Mouse (Mus musculus) neural tube, embryonic 13.5 days (tissue): ENCODE results near the gene Rpl36. TPM values are rescaled to one million over a fixed set of nuclear protein-coding genes. Genes with fewer than 3 reads are reported as not detected.
"Not testable (repeated sequence)": the region's sequence is repeated elsewhere in the genome, so short reads cannot be mapped to it uniquely, and the experiment has no call there.

Experiments used
- ATAC-seq: fragments of 200-750 bp; cut with Nextera tagmentation; 2 replicates; pipeline ENCODE4 v1.8.0; 2017; ENCODE audit warnings: low read depth, mild to moderate bottlenecking, moderate TSS enrichment, moderate library complexity
- H3K27ac ChIP-seq: fragments of 300-500 bp; sonication (generic); replicated peaks from 2 replicates; pipeline ENCODE4 v1.5.1; 2015; ENCODE audit warnings: moderate library complexity, mild to moderate bottlenecking, inconsistent platforms
- H3K27me3 ChIP-seq: fragments of 300-500 bp; sonication (generic); 2 replicates; pipeline ENCODE4 v1.6.1; 2015; ENCODE audit warnings: mild to moderate bottlenecking, inconsistent platforms
- H3K36me3 ChIP-seq: fragments of 300-500 bp; sonication (generic); 2 replicates; pipeline ENCODE4 v1.6.1; 2015; ENCODE audit warnings: mild to moderate bottlenecking, inconsistent platforms
- H3K4me1 ChIP-seq: fragments of 300-500 bp; sonication (generic); replicated peaks from 2 replicates; pipeline ENCODE4 v1.6.1; 2015; ENCODE audit warnings: inconsistent platforms
- H3K4me2 ChIP-seq: fragments of 300-500 bp; sonication (generic); 2 replicates; pipeline ENCODE4 v1.6.1; 2015; ENCODE audit warnings: inconsistent platforms, mild to moderate bottlenecking, moderate library complexity
- H3K4me3 ChIP-seq: fragments of 300-500 bp; sonication (generic); 2 replicates; pipeline ENCODE4 v1.5.1; 2015; ENCODE audit warnings: mild to moderate bottlenecking, inconsistent platforms
- H3K9ac ChIP-seq: fragments of 300-500 bp; sonication (generic); 2 replicates; pipeline ENCODE4 v1.6.1; 2015; ENCODE audit warnings: moderate library complexity, mild to moderate bottlenecking, inconsistent platforms
- H3K9me3 ChIP-seq: fragments of 300-500 bp; sonication (generic); 2 replicates; pipeline ENCODE4 v1.6.1; 2016; ENCODE audit warnings: inconsistent platforms
- WGBS: fragments of 180-500 bp; shearing (Covaris S2); methylation state at CpG from one replicate; pipeline ENCODE4 v1.1.7; 2015; 5-methylcytosine and 5-hydroxymethylcytosine counted together
- polyA plus RNA-seq: library from polyadenylated mRNA; unstranded; fragments of >200 nt; fragmentation: Nextera tagmentation; extraction: Ambion mirVana; gene quantifications from 2 replicates; pipeline ENCODE4 v1.2.1, GENCODE M21; 2015

Rpl36 gene
- polyA plus RNA-seq, 1 experiment from 2014 or later = 1,135 TPM

DNA sequence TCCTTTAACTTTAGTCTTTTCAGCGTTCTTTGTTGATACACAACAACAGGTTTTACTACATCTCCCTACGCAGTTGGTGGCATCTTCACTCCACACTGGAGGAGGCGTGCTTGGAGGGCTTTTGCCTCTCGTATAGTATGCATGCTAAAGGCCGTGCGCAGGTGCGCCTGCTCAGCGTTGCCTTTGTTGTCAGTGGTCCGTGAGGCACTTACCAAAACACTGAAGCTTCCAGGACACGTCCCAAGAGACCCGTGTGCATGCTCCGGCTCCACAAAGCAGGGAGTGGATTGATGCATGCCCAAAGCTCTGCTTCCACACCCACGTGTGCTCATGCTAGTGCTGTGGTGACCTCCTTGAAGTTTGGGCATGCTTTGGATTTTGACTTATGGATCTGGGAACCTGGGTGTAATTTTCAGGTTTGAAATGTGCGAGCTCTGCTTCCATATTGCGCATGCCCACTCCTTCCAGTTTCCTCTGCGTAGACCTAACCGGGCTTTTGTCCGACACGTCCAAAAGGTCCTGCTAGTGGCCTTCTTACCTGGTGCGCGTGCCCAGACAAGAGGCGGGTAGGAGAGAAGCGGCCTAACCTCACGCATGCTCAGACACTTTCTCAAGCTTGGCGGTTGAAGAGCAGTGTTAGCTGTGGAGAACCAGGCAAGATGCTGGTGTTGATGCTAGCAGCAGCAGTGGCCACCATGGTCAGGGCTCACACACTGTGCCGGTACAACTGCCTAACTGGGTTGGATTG is 14.5 kb downstream of the Rpl36 start, which contains the start of gene Catsperd:
Gene Catsperd (plus strand): TSS at position 614 of the 748 bp plus-strand sequence.
- Histone ChIP-seq H3K36me3 (peaks cover 19% of the 10 kb centered on the region), H3K27me3 (0 out of 2 replicates have a peak, but pooled peaks cover 3% of the 10 kb centered on the region), H3K4me3 (peak within 1 kb of the TSS; percentile 87), H3K27ac (peak within 1 kb of the TSS; percentile 80), H3K9me3 (no peaks in the 10 kb centered on the region), H3K4me1 (peaks cover 27% of the 10 kb centered on the region), H3K4me2 (peak within 1 kb of the TSS; percentile 93), H3K9ac (peak within 1 kb of the TSS; percentile 60)
- WGBS = 12% methylated on average over 26 of the region's 26 CpGs
- peak; percentile 51 for ATAC-seq

DNA sequence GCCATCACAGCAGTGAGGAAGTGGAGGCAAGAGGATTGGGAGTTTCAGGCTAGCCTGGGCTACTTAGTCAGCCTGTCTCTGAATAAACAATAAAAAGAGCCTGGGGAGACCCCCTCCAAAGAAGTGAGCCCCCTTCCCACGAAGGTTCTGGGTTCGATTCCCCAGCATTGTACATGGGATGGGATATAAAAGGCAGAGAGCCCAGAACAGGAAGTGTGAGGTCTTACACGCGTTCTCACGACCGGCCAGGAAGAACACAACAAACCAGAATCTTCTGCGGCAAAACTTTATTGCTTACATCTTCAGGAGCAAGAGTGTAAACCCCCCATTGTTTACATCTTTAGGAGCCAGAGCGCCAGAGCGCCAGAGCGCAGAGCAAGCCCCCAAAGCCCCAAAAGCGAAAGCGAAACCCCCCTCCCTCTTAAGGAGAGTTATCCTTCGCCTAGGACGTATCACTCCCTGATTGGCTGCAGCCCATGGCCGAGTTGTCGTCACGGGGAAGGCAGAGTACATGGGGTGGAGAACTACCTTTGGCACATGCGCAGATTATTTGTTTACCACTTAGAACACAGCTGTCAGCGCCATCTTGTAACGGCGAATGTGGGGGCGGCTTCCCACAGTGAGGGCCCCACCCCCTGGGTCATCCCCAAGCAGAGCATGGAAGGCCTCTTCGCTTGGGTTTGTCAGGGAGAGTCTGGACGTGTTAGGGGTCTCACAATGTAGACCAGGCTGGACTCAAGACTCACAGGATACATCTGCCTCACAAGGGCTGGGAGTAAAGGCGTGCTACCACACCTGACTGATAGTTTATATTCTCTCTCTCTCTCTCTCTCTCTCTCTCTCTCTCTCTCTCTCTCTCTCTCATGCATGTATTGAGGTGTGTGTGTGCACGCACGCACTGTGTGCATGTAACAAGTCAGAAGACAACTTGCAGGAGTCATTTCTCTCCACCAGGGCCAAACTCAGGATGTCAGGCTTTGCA is 16.9 kb downstream of the Rpl36 start:
- H3K36me3 ChIP-seq, H3K4me2 ChIP-seq, H3K9me3 ChIP-seq, H3K27me3 ChIP-seq, ATAC-seq, H3K9ac ChIP-seq, H3K27ac ChIP-seq, H3K4me3 ChIP-seq: not testable (repeated sequence)
- 86% methylated on average over 27 of the region's 27 CpGs for WGBS
- peaks cover 23% of the 10 kb centered on the region for H3K4me1 ChIP-seq

DNA sequence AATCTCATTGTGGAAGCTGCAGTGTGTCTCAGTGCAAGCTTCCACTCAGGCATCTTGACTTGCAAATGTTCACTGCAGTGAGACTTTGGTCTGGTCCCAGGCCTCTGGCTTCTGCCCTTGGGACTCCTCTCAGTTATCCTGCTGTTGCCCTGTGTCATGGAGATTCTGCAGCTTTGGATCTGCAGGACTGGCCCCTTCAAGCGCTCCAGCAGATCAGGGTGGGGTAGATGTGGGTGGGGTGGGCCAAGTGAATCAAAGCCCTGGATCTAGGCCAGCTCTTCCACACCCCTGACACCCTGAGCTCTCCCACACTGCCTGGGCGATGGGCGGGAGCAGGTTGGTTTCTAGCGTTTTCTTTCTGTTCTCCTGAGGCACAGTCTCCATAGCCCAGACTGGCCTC is 18.6 kb downstream of the Rpl36 start:
- 47% methylated on average over 4 of the region's 4 CpGs for WGBS
- H3K9ac ChIP-seq = 0 out of 2 replicates have a peak overlapping the region, but pooled peaks have one; percentile 17
- ATAC-seq = no peak
- no peaks in the 10 kb centered on the region for H3K9me3 ChIP-seq
- H3K4me1 ChIP-seq = peaks cover 11% of the 10 kb centered on the region
- no peaks in the 10 kb centered on the region for H3K36me3 ChIP-seq
- H3K4me3 ChIP-seq = no peak overlapping the region
- H3K27me3 ChIP-seq = 0 out of 2 replicates have a peak, but pooled peaks cover 3% of the 10 kb centered on the region
- H3K4me2 ChIP-seq = no peak overlapping the region
- no peak overlapping the region for H3K27ac ChIP-seq

DNA sequence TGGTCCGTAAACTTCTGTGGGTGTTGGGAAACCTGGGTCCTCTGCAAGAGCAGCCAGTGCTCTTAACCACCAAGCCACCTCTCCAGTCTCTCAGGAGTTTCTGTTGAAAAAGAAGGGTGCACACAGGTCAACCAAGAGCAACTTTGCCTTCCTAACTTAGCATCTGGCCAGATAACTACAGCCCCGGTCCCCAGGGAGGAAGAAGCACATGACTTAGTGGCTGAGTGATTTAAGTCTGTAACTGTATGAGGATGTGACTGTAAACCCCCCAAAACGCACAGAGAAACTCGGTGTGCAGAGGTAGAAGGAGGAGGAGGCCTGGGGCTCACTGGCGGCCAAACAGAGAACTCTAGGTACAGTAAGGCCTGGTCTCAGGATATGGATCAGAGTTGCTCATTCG is 20.8 kb downstream of the Rpl36 start:
- Histone ChIP-seq H3K4me1 (no peaks in the 10 kb centered on the region), H3K4me3 (no peak overlapping the region), H3K27me3 (no peaks in the 10 kb centered on the region), H3K36me3 (no peaks in the 10 kb centered on the region), H3K9me3 (no peaks in the 10 kb centered on the region), H3K4me2 (no peak overlapping the region), H3K27ac (no peak overlapping the region), H3K9ac (no peak overlapping the region)
- WGBS = 89% methylated on average over 6 of the region's 6 CpGs
- ATAC-seq = no peak

DNA sequence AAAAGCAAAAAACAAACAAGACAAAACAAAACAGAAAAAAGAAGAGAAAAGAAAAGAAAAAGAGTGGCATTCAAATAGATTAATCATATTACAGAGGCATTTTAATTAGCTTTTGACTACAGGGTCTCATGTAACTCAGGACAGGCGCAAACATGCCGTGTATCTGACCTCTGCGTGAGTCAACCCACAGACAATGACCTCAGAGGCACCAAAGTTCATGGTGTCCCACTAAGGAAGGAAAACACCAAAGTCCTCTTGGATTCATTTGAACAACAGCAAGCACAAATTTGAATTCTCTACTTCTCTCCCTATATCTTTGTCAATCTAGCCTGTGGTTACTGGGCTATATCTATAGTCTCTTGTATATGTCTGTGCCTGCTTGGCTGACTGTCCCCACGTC is 30.0 kb downstream of the Rpl36 start:
- Histone ChIP-seq H3K27me3 (no peaks in the 10 kb centered on the region), H3K4me3 (no peak overlapping the region), H3K9me3 (no peaks in the 10 kb centered on the region), H3K36me3 (no peaks in the 10 kb centered on the region), H3K4me2 (no peak overlapping the region), H3K9ac (no peak overlapping the region), H3K4me1 (no peaks in the 10 kb centered on the region), H3K27ac (no peak overlapping the region)
- ATAC-seq = no peak
- 86% methylated on average over 4 of the region's 4 CpGs for WGBS

DNA sequence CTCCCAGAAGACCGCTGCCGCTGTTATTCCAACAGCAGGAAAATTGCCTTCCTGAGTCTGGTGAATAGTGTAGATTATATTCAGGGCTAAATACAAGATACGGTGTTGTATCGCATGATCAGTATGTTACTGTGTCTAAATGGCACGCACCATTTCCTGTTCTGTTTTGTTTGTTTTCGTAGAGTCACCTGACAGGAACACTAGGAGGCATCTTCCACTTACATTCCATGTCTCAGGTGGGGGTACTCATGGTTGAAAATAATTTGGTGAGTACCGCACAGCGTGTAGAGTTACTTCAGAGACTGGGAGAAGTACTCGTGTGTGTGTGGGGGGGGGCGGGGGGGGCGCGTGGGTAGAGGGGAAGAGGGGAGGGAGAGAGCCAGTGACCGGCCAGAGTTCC is 34.3 kb downstream of the Rpl36 start:
- H3K36me3 ChIP-seq = no peaks in the 10 kb centered on the region
- H3K4me3 ChIP-seq = no peak overlapping the region
- H3K27ac ChIP-seq = no peak overlapping the region
- 0 out of 2 replicates have a peak, but pooled peaks cover 8% of the 10 kb centered on the region for H3K4me1 ChIP-seq
- no peak overlapping the region for H3K9ac ChIP-seq
- no peaks in the 10 kb centered on the region for H3K27me3 ChIP-seq
- H3K4me2 ChIP-seq = no peak overlapping the region
- H3K9me3 ChIP-seq = no peaks in the 10 kb centered on the region
- 70% methylated on average over 12 of the region's 13 CpGs for WGBS
- no peak for ATAC-seq

DNA sequence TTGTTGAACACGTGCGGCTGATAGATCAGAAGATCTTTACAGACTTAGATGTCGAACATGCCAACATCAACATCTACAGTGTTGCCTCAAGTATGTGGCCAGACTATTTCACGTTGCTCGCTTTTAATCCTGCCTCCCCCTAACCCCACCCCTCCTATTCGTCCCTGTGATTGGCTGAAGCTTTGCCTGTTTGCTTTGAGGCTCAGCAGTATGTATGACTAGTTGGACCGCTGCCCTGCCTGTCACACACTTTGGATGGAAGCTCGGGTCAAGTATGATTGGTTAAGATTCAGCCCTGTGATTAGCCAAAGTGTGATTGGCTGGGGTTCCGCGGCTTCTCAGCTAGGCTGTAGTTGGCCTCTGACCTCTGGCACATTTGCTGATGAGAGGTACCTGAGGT is 38.6 kb downstream of the Rpl36 start:
- no peak overlapping the region for H3K4me2 ChIP-seq
- H3K9ac ChIP-seq = no peak overlapping the region
- WGBS = 31% methylated on average over 10 of the region's 10 CpGs
- no peak overlapping the region for H3K4me3 ChIP-seq
- 0 out of 2 replicates have a peak, but pooled peaks cover 8% of the 10 kb centered on the region for H3K4me1 ChIP-seq
- no peaks in the 10 kb centered on the region for H3K36me3 ChIP-seq
- no peak overlapping the region for H3K27ac ChIP-seq
- H3K9me3 ChIP-seq = no peaks in the 10 kb centered on the region
- no peaks in the 10 kb centered on the region for H3K27me3 ChIP-seq
- ATAC-seq = no peak

DNA sequence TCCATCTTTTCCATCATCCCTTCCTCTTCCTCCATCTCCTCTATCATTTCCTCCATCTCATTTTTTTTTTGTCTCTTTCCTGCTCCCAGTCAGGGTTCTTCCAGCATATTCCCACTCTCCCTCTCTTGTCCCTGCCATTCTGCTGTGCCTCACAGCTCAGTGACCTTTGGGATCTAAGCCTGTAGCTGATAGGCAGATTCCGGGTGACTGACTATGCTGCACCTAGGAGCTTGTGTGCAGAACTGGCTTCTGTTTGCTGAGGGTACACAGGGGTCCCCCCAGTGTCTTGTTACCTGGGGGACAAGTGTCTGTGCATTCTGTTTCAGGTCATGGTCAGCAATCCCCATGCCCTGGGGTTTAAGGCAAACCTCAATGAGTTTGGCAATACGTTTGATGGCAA is 41.6 kb downstream of the Rpl36 start:
- ATAC-seq = no peak
- H3K27ac ChIP-seq = no peak overlapping the region
- H3K9me3 ChIP-seq = no peaks in the 10 kb centered on the region
- H3K36me3 ChIP-seq = no peaks in the 10 kb centered on the region
- no peak overlapping the region for H3K4me2 ChIP-seq
- no peak overlapping the region for H3K4me3 ChIP-seq
- H3K4me1 ChIP-seq = 0 out of 2 replicates have a peak, but pooled peaks cover 8% of the 10 kb centered on the region
- no peaks in the 10 kb centered on the region for H3K27me3 ChIP-seq
- WGBS = 85% methylated on average over 2 of the region's 2 CpGs
- no peak overlapping the region for H3K9ac ChIP-seq

DNA sequence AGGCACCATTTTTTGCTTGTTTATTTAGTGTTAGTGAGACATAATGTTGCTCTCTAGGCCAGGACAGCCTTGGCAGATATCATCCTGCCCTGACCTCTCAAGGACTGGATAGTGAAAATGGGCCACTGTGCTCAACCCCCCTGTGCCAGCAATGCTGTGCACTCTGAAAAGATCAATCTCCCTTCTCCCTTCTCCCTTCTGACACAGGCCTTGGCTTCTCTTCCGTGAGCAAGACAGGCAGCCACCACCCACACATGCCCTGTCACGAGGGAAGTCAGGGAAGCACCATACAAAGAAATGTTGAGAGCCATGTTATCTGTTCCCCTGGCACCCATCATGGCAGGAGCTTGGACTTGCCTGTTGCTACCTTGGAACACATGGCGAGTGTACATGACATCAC is 42.1 kb downstream of the Rpl36 start:
- H3K4me1 ChIP-seq = 0 out of 2 replicates have a peak, but pooled peaks cover 8% of the 10 kb centered on the region
- no peak overlapping the region for H3K9ac ChIP-seq
- no peaks in the 10 kb centered on the region for H3K27me3 ChIP-seq
- H3K27ac ChIP-seq = no peak overlapping the region
- H3K9me3 ChIP-seq = no peaks in the 10 kb centered on the region
- ATAC-seq = no peak
- H3K4me3 ChIP-seq = no peak overlapping the region
- no peak overlapping the region for H3K4me2 ChIP-seq
- H3K36me3 ChIP-seq = no peaks in the 10 kb centered on the region
- 79% methylated on average over 3 of the region's 3 CpGs for WGBS

DNA sequence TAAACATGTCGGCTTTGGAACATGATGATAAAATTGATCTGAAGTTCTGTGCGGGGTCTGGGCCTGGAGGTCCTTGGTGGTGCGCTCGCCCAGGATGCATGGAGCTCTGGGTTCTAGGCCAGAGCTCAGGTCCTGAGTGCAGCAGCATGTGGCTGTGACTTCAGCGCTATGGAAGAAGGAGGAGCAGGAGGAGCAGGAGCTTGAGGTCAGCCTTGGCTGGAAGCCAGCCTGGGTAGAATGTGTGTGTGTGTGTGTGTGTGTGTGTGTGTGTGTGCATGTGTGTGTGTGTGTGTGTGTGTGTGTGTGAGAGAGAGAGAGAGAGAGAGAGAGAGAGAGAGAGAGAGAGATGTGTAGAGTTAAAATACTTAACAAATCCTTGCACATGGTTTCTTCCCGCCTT is 43.0 kb downstream of the Rpl36 start:
- H3K27me3 ChIP-seq = no peaks in the 10 kb centered on the region
- no peak overlapping the region for H3K4me2 ChIP-seq
- 0 out of 2 replicates have a peak, but pooled peaks cover 8% of the 10 kb centered on the region for H3K4me1 ChIP-seq
- H3K9me3 ChIP-seq = no peaks in the 10 kb centered on the region
- no peak overlapping the region for H3K27ac ChIP-seq
- WGBS = 88% methylated on average over 6 of the region's 6 CpGs
- ATAC-seq = no peak
- H3K9ac ChIP-seq = no peak overlapping the region
- H3K4me3 ChIP-seq = no peak overlapping the region
- no peaks in the 10 kb centered on the region for H3K36me3 ChIP-seq

DNA sequence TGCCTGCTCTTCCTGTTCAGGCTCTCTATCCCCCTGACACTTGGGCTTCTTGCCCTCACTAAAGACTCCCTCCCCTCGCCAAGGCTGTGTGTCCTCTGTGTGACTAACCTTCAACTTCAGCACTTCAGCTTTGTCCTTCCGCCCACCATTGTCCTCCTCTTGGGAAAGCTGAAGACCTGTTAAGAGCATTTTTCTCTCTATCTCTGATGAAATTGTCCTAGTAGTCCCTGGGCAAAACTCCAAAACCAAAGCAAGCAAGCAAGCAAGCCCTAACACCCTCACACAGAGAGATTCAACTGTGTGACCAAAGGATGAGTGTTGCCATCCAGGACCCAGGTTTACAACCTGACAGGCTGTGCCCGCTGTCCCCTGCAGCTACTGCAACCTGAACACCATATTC is 50.4 kb downstream of the Rpl36 start:
- Histone ChIP-seq H3K4me3 (no peak overlapping the region), H3K9ac (0 out of 2 replicates have a peak overlapping the region, but pooled peaks have one; percentile 2), H3K4me1 (peaks cover 15% of the 10 kb centered on the region; the same call in 1 of the 2 replicates), H3K27ac (no peak overlapping the region), H3K36me3 (no peaks in the 10 kb centered on the region), H3K4me2 (peak overlapping the region; percentile 3; the same call in 1 of the 2 replicates), H3K27me3 (peaks cover 16% of the 10 kb centered on the region), H3K9me3 (no peaks in the 10 kb centered on the region)
- no peak for ATAC-seq
- WGBS = 62% methylated on average over 3 of the region's 3 CpGs
